Mouse (Mus musculus): ENCODE data around the gene Asb8.

Asb8 gene

DNA sequence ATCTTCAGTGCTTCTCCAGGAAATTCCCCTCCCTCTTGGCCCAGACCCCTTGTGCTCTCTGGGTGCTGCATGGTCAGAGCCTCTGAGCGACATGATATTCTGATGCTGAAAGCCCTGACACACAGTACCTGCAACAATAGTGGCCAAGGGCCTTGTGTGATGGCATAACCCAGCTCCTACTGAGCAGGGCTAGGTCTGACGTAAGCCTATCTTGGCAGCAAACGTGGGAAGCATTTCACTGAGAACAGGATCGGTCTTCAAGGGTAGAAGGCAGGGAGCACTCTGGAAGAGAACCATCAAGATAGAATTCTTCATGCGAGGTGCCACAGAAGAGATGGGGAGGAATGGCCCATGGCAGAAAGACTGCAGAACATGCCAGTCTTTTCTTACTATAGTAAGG lies at the start of gene Asb8:
Gene Asb8, minus strand, starts transcription at position 101 of the 400 bp plus-strand sequence.
- DNase-seq (ENCODE audit: low spot score): no peak

DNA sequence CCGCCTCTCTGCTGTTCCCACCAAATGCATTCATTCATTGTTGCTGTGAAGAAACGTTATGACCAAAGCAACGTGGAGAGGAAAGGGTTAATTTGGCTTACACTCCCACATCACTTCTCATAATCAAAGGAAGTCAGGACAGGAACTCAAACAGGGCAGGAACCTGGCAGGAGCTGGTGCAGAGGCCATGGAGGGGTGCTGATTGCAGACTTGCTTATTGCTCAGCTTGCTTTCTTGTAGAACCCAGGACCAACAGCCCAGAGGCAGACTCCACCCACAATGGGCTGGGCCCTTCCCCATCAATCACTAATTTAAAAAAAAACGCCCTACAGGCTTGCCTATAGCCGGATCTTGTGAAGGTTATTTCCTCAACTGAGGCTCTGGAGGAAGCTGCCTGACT lies 48.7 kb upstream of the Asb8 start:
- DNase-seq (ENCODE audit: low spot score): no peak

DNA sequence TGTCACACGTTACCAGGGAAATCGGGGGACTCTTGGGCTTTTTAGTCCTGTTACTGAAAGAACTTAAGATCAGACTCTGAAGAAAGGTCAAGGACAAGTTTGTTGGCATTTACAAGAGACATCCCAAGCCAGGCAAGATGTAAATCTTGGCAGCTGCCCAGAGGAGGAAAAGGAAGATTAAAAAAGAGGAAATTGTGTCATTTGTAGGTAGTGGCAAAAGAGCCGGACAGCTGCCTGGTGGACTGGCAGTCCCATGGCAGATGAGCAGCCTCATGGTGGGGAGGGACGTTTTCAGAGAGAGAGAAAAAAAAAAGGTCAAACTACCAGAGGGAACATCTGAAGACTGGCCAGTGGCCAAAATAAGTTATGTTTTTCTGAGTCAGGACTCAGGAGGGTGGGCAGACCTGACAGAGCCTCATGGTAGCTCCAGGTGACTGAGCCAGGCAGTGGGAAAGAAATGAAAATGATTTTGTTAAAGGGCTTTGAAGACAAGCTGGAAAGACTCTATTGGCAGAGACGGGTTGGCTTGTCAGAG lies 48.0 kb upstream of the Asb8 start:
- DNase-seq (ENCODE audit: low spot score): no peak

DNA sequence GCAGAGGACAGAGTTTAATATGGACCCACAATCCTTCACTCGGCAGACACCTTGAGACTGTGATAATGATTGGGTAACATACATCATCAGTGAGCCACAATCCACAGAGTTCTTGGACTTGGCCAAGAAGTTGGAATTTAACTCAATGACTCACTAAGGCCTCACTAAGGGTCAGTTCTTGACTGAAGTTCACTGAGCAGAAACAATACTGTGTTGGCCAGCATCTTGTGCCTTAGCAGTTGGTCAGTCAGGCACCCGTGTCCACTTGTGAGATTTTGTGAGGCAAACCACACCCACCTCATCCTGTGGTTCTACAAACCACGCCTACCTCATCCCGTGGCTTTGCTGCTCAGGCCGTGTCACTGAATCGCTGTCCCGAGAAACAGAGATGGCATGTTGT lies 44.3 kb upstream of the Asb8 start:
- no peak for DNase-seq (ENCODE audit: low spot score)

DNA sequence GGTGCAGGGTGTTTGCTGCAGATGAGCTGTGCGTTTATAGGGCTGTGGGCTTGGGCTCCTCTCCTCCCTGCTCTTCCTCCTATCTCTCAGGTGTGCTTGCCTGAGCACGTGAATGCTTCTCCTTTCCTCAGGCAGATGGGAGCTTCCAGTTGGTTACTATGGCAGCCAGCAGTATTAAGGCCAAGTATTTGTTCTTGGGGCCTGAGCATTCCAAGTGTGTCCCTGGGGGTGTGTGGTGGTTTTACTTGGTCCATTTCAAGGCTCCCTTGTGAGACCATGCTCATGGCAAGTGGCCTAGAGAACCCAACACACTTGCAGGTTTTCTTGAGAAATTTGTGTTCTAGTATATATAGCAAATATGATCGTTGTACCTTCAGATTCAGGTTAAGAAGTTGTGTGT lies 30.0 kb upstream of the Asb8 start, which contains the start of gene Olfr288:
Gene Olfr288, minus strand, starts transcription at position 101 of the 400 bp plus-strand sequence.
- DNase-seq (ENCODE audit: low spot score): no peak

DNA sequence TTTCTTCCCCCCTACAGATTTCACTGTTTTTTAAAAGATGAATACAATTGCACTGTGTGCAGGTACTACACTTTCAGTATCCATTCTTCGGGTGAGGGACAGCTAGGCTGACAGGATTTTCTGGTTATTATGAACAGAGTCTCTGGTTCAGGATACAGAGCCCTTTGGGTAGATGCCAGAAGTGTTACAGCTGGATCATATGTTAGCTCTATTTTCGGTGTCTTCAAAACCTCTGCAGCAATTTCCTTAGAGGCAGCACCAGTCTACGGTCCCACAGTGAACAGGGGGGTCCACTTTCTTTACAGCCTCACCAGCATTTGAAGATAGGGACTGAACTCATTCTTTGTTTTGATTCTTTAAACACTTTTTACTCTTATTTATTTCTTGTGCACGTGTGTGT lies 19.0 kb upstream of the Asb8 start:
- no peak for DNase-seq (ENCODE audit: low spot score)

DNA sequence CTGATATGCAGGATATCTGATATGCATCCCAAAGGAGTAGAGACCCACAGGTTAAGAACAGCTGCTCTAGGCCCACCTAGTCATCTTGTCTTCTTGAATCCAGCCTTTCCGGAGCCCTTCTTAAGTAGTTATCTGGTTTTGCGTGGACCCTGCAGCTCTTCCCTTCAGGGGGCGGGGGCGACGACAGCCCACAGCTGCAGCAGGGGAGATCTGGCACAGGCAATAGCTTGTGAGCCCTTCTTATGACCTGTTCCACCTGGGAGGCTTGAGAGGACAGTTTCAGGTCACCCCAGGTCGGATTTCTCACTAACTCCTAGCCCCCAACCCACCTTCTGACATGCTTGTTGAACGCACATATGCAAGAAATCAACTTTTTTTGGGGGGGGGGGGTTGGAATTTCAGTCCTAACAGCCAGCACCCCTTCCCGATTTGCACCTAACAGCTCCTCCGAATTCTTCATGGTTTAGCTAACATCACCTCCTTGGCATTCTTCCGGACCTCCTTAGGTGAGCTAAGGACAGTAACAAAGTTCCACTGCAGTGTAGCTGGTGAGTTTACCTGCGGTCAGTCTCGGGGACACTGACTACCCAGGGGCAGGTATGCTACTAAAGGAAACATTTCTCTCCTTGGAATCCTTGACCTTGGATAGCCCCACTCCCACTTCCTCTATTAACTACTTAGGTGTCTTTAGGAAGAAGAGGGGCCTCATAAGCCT lies 16.6 kb upstream of the Asb8 start:
- DNase-seq (ENCODE audit: low spot score): no peak

DNA sequence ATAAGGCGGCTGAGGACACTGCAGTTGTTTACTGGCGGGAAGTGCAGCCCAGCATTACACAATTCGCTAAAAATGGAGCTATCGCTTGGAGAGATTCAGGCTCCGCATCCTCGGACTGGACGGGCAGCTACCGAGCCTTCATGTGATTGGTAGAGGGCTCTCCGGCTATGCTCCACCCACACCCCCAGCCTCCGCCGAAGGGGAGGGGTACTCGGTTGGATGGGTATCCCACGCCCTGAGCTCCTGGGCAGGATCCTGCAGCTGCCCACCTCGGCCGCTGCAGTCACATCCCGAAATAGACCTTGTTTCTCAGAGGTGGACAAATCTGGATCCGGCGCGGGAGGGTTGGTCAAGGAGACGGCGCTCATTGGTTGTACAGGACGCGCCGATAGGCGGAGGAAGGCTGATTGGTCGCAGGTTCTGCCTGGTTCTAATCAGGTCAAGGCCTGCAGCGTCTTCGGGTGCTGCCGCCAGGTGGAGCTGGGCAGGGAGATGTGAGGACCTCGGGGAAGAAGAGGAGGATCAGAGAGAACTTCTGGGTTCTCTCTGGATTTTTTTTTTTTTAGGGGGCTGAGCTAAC lies 15.8 kb upstream of the Asb8 start:
- DNase-seq (ENCODE audit: low spot score): peak; percentile 88

DNA sequence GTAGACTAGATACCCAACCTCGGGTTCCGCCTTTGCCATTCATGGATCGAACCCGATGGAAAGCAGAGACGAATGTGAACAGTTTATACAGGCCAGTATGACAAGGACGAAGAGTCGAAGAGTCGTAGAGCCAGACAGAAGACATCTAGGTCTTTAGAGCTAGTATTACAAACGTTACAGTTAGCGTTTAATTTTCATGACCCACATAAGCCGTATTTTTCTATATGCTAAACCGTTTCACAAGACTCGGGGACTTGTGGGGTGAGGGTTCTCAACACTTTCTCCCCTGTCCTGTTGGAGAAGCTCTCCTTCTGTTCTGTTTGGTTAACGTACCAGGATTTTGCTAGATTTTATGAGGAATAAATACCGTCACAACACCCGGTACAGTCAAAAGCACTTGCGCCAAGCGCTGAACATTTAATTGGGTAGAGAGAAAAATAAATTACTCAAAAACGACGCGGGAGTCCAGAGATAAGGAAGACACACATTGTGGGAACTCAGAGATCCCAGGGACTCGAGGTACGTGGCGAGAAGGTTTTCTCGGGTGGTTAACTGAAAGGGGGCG lies 15.2 kb upstream of the Asb8 start:
- no peak for DNase-seq (ENCODE audit: low spot score)

DNA sequence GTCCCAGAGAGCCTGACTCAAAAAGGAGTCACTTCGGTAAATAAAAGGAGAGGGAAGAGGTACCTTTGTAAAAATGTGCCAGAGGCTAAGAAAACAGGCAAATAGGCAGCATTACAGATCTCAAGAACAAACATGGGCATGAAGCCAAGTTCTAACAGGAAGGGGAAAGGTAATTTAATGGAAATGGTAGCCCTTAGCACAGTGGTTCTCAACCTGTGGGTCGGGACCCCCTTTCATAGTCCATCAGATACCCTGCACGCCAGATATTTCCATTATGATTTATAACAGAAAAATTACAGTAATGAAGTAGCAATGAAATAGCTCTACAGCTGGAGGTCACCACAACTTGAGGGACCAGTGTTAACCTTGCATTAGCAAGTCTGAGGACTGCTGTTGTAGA lies 11.9 kb upstream of the Asb8 start:
- no peak for DNase-seq (ENCODE audit: low spot score)

DNA sequence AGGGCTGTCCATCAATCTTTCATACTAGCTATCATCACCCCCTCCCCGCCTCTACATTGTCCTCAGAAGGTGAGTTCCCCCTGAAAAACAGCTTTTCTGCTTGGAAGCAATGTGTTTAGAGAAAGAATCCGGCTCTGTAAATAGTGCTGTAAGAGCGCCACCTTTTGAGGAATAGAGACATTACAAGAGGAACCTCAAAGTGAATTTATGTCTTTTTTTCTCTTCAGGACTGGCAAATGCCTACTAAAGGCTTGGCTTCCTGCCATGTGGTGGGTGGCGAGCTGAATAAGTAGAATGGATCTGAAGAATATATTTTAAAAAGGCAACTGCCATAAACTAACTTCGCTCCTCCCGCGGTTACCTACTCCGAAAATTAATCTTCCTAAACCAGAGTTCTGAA lies 8.4 kb upstream of the Asb8 start:
- peak; percentile 81 for DNase-seq (ENCODE audit: low spot score)

DNA sequence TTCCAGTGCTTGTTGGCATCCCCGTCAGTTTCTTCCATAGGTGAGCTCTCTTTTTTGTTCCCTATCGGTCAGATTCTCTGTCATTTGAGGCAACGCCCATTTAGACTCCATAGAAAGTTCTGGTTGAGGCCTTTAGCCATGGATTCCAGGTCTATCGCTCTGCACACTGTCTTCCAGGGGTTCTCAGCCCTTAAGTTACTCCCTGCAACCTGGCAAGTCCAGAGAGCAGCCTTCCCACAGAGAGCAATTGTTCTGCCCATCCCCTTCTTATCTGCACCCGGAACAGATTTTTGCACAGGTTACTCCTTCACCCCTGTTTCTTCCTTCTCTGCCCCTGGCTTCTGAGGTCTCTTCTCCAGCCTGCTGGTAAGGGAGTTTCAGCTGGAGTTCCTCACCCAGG lies 6.7 kb upstream of the Asb8 start:
- no peak for DNase-seq (ENCODE audit: low spot score)

DNA sequence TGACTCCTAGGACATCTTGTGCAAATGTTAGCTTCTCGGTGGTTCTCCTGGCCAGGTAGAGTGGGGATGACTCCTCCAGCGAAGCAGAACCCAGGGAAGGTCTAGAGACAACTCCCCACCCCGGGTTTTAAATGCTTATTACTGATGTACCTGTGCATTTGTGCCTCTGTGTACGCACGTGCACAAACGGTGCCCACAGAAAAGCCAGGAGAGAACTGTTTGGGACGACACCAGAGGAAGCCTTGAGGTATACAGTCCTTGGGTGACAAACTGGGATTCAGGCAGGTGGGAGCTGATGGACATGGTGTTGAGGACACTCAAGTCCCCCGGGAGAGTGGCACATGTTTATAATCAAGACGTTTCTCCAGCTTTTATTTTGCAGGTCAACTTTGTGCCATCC lies 5.5 kb upstream of the Asb8 start:
- no peak for DNase-seq (ENCODE audit: low spot score)

DNA sequence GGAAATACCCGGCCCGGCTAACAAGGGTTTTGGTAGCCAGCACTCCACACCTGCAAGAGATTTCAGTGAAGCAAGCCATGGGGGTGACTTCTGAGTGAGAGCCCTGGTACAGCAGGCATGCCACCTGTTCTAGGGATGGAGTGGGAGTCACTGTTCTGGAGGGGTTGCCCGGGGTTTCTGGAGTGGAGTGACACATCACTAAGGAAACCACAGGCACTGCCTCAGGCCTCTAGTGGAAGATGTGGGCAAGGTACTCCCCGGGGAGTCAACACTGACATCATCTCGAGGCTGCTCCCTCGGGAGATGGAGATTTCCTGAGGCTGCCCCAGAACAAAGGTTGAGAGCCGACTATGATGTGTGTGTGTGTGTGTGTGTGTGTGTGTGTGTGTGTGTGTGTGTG lies 4.9 kb upstream of the Asb8 start:
- no peak for DNase-seq (ENCODE audit: low spot score)

DNA sequence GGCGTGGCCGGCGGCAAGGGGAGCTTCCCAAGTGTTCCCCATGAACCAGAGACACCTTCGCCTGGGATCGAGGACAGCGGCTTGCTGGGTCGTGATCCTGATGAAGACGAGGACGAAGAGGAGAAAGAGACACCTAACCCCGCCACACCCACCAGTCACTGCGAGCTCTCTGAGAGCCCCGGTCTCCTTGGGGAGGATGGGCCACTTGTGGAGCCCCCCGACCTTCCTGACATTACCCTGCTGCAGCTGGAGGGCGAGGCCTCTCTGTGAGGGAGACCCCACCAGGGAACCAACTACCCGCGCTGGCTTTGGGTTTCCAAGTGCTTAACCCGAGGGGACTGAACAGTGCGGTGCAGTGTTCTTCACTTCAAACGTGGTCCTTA lies 3.2 kb upstream of the Asb8 start:
- DNase-seq (ENCODE audit: low spot score): no peak

DNA sequence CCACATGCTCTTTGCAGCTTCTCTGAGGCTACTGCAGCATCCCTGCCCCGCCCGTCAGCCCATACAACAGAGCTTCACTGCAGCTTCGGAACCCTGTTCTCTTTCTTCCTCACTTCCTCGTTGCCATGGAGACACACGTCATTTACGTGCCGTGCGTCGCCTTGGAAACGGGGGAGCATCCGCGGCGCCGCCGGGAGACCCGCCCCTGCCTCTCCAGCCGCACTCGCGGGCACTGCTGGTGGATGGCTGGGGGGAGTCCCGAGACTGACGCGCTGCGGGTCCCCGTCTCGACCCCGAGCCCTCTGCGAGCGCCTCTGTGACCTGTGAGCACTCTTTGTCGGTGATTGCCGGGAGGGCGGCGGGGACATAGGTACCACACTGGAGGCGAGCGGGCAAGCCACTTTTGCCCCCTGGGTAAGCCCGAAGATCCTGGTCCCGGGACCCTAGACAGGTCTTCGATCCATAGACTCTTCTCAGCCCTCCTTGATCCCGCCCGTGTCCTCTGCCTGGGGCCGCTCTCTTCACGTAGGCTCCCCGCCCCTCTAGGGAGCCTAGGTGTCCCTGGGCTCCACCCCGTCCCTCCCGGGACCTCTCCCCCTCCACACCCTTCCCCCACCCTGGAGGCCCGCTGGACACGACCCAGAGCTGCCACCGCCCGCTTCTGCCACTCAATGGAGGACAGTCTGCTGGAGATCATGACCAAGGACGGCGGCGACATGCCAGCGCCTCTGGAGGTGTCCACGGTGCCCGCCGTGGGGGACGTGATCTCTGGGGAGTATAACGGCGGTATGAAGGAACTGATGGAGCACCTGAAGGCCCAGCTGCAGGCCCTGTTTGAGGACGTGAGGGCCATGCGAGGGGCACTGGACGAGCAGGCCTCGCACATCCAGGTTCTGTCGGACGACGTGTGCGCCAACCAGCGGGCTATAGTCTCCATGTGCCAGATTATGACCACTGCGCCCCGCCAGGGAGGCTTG lies 2.5 kb upstream of the Asb8 start:
- peak; percentile 77 for DNase-seq (ENCODE audit: low spot score)

DNA sequence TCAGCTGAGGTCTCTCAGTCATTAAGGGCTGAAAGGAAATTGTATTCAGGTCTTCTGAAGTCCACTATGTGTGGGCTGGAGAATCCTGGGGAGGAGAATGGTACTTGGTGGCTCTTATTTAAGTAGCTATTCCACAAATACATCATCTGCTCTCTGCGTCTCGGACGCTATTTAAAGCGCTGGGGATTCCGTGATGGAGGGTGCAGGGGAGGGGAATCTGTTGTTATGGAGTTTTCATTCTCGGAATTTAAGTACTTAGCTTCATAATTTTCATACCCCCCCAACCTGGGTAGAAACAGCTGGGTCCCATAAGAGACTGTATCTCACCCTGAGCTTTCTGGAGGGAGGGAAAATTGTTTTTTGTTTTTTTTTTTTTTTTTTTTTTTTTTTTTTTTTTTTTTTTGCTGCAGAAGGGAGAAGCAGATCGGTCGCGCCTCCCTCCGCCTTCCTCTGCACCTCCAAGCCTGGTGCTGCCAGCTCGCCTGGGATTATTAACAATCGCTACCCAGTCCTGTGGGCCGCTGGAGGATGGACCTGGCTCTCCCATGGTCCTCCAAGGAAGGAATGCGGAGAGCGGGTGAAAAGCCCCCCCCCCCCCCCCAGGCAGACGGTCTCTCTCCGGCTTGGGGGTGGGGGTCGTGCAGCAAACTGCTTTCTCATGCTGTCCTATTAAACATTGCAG lies 1.7 kb upstream of the Asb8 start, which contains the start of gene Ccdc184:
Gene Ccdc184, plus strand, starts transcription at position 196 of the 682 bp plus-strand sequence.
- no peak for DNase-seq (ENCODE audit: low spot score)

DNA sequence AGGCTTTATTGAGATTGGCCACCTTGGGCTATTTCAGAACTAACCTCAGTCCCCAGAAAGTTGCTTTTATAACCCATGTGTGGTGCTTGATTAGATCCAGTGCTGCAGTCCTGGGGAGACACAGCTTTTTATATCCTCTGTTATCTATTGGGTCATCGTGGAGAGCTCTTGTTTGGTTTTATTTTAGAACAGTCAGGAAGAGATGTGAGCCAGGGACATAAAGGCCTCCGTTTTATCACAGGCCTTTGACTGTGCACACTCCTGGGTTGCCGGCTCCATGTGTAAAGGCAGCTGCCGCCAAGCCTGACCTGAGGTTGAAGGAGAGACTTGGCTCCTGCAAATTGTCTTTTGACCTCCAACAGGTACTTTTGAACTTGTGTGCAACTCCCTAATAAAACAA lies 2.9 kb downstream of the Asb8 start:
- DNase-seq (ENCODE audit: low spot score): no peak

DNA sequence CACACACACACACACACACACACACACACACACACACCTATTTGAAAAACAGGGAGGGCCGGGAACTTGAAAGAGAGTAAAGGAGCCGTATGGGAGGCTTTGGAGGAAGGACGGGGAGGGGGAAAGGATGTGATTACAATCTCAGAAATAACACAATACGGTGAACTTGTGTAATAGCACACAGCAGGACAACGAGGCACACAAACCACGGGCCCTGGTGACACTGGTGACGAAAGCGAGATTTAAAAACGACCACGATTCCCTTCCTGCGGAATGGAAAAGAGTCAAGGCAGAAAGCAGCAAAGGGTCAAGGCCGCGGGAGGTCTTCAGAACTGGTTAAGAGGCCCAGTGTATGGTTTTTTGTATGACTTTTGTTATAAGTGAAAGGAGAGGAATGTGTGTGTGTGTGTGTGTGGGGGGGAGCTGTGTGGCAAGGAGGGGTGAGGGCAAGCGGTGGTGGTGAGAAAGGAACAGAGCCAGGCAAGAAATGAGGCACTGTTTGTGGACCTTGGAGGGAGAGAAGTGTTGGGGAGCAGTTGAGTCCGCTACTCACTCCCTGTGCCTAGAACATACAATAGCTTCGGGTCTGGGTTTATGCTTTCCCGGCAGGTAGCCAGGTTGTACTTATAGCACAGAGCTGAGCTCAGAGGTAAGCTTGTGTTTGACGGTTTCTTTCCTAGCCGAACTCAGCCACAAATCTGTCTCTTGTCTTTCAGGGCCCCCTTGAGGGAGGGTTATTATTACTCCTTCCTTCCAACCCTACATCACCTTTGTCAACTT lies 4.2 kb downstream of the Asb8 start:
- DNase-seq (ENCODE audit: low spot score): no peak

DNA sequence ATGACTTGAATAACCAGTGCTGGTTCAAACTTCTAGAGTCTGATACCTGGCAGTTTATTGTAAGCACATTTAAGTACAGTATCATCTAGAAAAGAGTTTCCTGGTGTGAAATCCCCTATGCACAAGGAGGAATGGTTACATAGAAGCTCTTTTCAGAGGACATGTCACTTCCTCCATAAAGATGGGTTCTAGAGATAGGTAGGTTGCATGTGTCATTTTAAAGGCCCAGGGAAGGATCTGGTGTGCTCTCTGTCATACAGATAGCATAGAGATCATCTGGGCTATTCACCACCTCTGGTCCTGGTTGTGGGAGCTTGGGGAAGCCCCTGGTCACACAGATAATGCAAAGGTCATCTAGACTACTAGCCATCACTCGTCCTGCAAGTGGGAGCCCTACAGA lies 8.2 kb downstream of the Asb8 start:
- no peak for DNase-seq (ENCODE audit: low spot score)

DNA sequence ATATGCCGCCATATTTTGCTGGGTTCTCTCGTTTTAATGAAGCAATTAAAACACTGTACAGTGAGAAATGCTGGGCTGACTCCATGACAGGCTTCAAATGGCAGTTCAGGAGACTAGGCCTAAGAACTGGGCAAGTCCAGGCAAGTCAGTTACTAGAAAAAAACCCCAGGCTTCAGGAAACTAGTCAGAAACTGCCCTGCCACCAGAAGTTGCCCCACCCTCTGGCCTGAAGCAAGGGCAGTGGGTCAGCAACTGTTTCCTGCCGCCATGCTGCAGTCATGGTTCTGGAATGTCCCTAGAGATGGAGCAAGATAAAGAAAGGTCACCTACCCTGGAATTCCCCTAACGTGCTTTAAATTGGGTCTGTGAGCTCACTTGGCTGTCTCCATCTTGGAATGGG lies 9.5 kb downstream of the Asb8 start:
- DNase-seq (ENCODE audit: low spot score): no peak

Measured in layer of hippocampus, adult 9-10 months (tissue).